Mouse (Mus musculus): ENCODE measurements around the gene Tirap. TPM values are rescaled to one million over a fixed set of nuclear protein-coding genes. Genes with fewer than 3 reads are reported as not detected.

Gene Tirap
- polyA plus RNA-seq, 1 experiment from 2014 or later, result 10.0 TPM

GRCm38 (mm10) chr9:35203536-35203935, 3.4 kb upstream of the Tirap start:
- H3K4me3 ChIP-seq (ENCODE audit: inconsistent target), result no peak overlapping the region
- no peak overlapping the region for H3K27ac ChIP-seq
- peaks cover 46% of the 10 kb centered on the region for H3K36me3 ChIP-seq (ENCODE audit: inconsistent target)
- peaks cover 10% of the 10 kb centered on the region for H3K79me2 ChIP-seq (ENCODE audit: inconsistent target)
- 69% methylated on average over 3 of the region's 3 CpGs for WGBS (ENCODE audit: missing documents)

- Histone ChIP-seq H3K36me3 (ENCODE audit: inconsistent target) (peaks cover 16% of the 10 kb centered on the region), H3K27ac (no peak overlapping the region), H3K4me3 (ENCODE audit: inconsistent target) (no peak overlapping the region), H3K79me2 (ENCODE audit: inconsistent target) (peaks cover 28% of the 10 kb centered on the region)
- 72% methylated on average over 9 of the region's 9 CpGs for WGBS (ENCODE audit: missing documents)
Measured at GRCm38 (mm10) chr9:35200529-35201060, 504 bp upstream of the Tirap start.

- Histone ChIP-seq H3K27ac (peak overlapping the region; percentile 66), H3K4me3 (ENCODE audit: inconsistent target) (peak overlapping the region; percentile 85), H3K36me3 (ENCODE audit: inconsistent target) (peaks cover 2% of the 10 kb centered on the region), H3K79me2 (ENCODE audit: inconsistent target) (peaks cover 38% of the 10 kb centered on the region)
- 21% methylated on average over 18 of the region's 18 CpGs for WGBS (ENCODE audit: missing documents)
Measured at GRCm38 (mm10) chr9:35198945-35199771, 933 bp downstream of the Tirap start.

- Histone ChIP-seq H3K79me2 (ENCODE audit: inconsistent target) (peaks cover 38% of the 10 kb centered on the region), H3K4me3 (ENCODE audit: inconsistent target) (no peak overlapping the region), H3K27ac (no peak overlapping the region), H3K36me3 (ENCODE audit: inconsistent target) (no peaks in the 10 kb centered on the region)
- 95% methylated on average over 10 of the region's 10 CpGs for WGBS (ENCODE audit: missing documents)
Measured at GRCm38 (mm10) chr9:35198351-35198750, 1.7 kb downstream of the Tirap start.

GRCm38 (mm10) chr9:35197625-35198024, 2.5 kb downstream of the Tirap start:
- Histone ChIP-seq H3K27ac (no peak overlapping the region), H3K79me2 (ENCODE audit: inconsistent target) (peaks cover 38% of the 10 kb centered on the region), H3K36me3 (ENCODE audit: inconsistent target) (peaks cover 5% of the 10 kb centered on the region; the same call in 1 of the 2 replicates), H3K4me3 (ENCODE audit: inconsistent target) (no peak overlapping the region)
- WGBS (ENCODE audit: missing documents), result 100% methylated on average over 2 of the region's 3 CpGs

- H3K79me2 ChIP-seq (ENCODE audit: inconsistent target), result peaks cover 33% of the 10 kb centered on the region
- no peak overlapping the region for H3K4me3 ChIP-seq (ENCODE audit: inconsistent target)
- no peak overlapping the region for H3K27ac ChIP-seq
- WGBS (ENCODE audit: missing documents), result 77% methylated on average over 3 of the region's 3 CpGs
- peaks cover 34% of the 10 kb centered on the region for H3K36me3 ChIP-seq (ENCODE audit: inconsistent target)
Measured at GRCm38 (mm10) chr9:35194048-35194447, 6.0 kb downstream of the Tirap start.

GRCm38 (mm10) chr9:35192983-35193542, 7.0 kb downstream of the Tirap start:
- no peak overlapping the region for H3K27ac ChIP-seq
- H3K79me2 ChIP-seq (ENCODE audit: inconsistent target), result peaks cover 23% of the 10 kb centered on the region
- WGBS (ENCODE audit: missing documents), result 92% methylated on average over 11 of the region's 11 CpGs
- H3K36me3 ChIP-seq (ENCODE audit: inconsistent target), result peaks cover 44% of the 10 kb centered on the region
- H3K4me3 ChIP-seq (ENCODE audit: inconsistent target), result no peak overlapping the region

- WGBS (ENCODE audit: missing documents), result 95% methylated on average over 22 of the region's 22 CpGs
- Histone ChIP-seq H3K27ac (no peak overlapping the region), H3K79me2 (ENCODE audit: inconsistent target) (no peaks in the 10 kb centered on the region), H3K36me3 (ENCODE audit: inconsistent target) (peaks cover 64% of the 10 kb centered on the region), H3K4me3 (ENCODE audit: inconsistent target) (no peak overlapping the region)
Measured at GRCm38 (mm10) chr9:35188700-35189099, 11.4 kb downstream of the Tirap start.

GRCm38 (mm10) chr9:35187351-35187903, 12.7 kb downstream of the Tirap start:
- Histone ChIP-seq H3K79me2 (ENCODE audit: inconsistent target) (no peaks in the 10 kb centered on the region), H3K4me3 (ENCODE audit: inconsistent target) (no peak overlapping the region), H3K36me3 (ENCODE audit: inconsistent target) (peaks cover 59% of the 10 kb centered on the region), H3K27ac (no peak overlapping the region)
- WGBS (ENCODE audit: missing documents), result 81% methylated on average over 8 of the region's 10 CpGs

- H3K36me3 ChIP-seq (ENCODE audit: inconsistent target), result peaks cover 54% of the 10 kb centered on the region
- H3K27ac ChIP-seq, result no peak overlapping the region
- no peaks in the 10 kb centered on the region for H3K79me2 ChIP-seq (ENCODE audit: inconsistent target)
- WGBS (ENCODE audit: missing documents), result 91% methylated on average over 3 of the region's 4 CpGs
- H3K4me3 ChIP-seq (ENCODE audit: inconsistent target), result no peak overlapping the region
Measured at GRCm38 (mm10) chr9:35186430-35186829, 13.7 kb downstream of the Tirap start.

- WGBS (ENCODE audit: missing documents), result 13% methylated on average over 5 of the region's 5 CpGs
- peak overlapping the region; percentile 43 for H3K27ac ChIP-seq
- H3K79me2 ChIP-seq (ENCODE audit: inconsistent target), result no peaks in the 10 kb centered on the region
- peaks cover 24% of the 10 kb centered on the region for H3K36me3 ChIP-seq (ENCODE audit: inconsistent target)
- H3K4me3 ChIP-seq (ENCODE audit: inconsistent target), result no peak overlapping the region
Measured at GRCm38 (mm10) chr9:35183359-35183758, 16.7 kb downstream of the Tirap start.

- Histone ChIP-seq H3K36me3 (ENCODE audit: inconsistent target) (peaks cover 18% of the 10 kb centered on the region), H3K27ac (peak overlapping the region; percentile 43), H3K79me2 (ENCODE audit: inconsistent target) (no peaks in the 10 kb centered on the region), H3K4me3 (ENCODE audit: inconsistent target) (no peak overlapping the region)
- WGBS (ENCODE audit: missing documents), result 44% methylated on average over 2 of the region's 2 CpGs
Measured at GRCm38 (mm10) chr9:35182832-35183231, 17.3 kb downstream of the Tirap start.

GRCm38 (mm10) chr9:35176124-35176659, 23.9 kb downstream of the Tirap start:
- peak overlapping the region; percentile 82 for H3K4me3 ChIP-seq (ENCODE audit: inconsistent target)
- WGBS (ENCODE audit: missing documents), result 38% methylated on average over 14 of the region's 14 CpGs
- no peaks in the 10 kb centered on the region for H3K36me3 ChIP-seq (ENCODE audit: inconsistent target)
- peaks cover 9% of the 10 kb centered on the region; the same call in 1 of the 2 replicates for H3K79me2 ChIP-seq (ENCODE audit: inconsistent target)
- H3K27ac ChIP-seq, result peak overlapping the region; percentile 88

- WGBS (ENCODE audit: missing documents), result under 1% methylated on average over 38 of the region's 38 CpGs
- peak within 1 kb of the TSS; percentile 88 for H3K27ac ChIP-seq
- H3K36me3 ChIP-seq (ENCODE audit: inconsistent target), result peaks cover 3% of the 10 kb centered on the region; the same call in 1 of the 2 replicates
- peak within 1 kb of the TSS; percentile 82 for H3K4me3 ChIP-seq (ENCODE audit: inconsistent target)
- peaks cover 9% of the 10 kb centered on the region; the same call in 1 of the 2 replicates for H3K79me2 ChIP-seq (ENCODE audit: inconsistent target)
Measured at GRCm38 (mm10) chr9:35175251-35176123, 24.6 kb downstream of the Tirap start, which contains the start of gene Dcps. TSS of gene Dcps (minus strand) at chr9:35176061.
